In the genomic region with DNA sequence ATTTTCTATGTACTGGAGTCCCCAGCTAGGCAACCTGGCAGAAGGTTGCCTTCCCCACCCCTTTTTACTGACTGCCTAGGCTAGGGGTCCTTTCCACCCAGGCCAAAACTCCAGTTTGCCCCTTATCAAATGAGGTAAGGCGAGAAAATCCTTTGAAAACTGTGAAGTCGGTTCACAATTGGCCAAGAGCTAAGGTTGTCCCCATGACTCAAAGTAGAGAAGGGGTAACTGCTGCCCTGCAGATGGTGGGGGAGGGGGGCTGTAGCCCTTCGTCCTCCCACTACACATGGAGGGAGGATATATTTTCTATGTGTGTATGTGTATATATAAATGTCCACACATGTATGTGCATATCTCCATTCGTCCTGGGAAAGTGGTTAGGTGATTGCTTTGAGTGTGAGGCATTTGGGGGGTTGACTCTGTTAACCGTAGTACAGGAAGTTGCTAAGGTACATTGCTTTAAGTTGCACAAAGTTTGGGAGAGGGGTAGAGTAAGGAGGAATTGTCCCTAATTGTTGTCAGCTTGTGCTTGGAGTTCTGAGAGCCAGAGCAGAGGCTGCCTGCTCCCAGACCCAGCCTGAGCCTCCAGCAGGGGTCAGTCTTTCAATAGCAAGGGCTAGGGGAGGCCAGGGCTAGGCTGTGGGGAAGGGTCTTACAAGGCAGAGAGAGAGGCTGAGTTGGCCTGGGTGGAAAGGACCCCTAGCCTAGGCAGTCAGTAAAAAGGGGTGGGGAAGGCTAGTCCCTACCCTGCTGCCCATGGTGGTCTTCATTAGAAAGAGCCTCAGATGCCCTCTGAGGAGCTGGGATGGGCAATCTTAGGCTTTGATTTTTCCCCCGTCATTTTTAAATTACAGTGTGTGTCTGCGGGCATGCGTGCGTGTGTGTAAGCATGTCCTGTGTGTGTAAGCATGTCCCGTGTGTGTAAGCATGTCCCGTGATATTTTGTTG, we compare ENCODE assay signal across 9 mouse cellular contexts. TPM values are rescaled to one million over a fixed set of nuclear protein-coding genes. Genes with fewer than 3 reads are reported as not detected.
DNase-seq lines count a peak whose midpoint lies in the region; ATAC-seq and TF ChIP-seq lines count a peak whose summit lies in the region.
"Had no signal": no experiment of that assay in that cellular context is flagged by ENCODE, and none has a peak within 500 bp of the region (broad histone marks: within the 10 kb centered on the region; RNA-seq: fewer than 3 reads in every experiment).

No protein-coding gene starts in this region.

- ATAC-seq in kidney, postnatal 0 days (replicated peaks; ENCODE audit: low FRiP score, low read depth): no peak
- peak; percentile 50; the same call in 1 of the 2 replicates for ATAC-seq in embryonic facial prominence, embryonic 12.5 days (ENCODE audit: insufficient number of reproducible peaks, insufficient read depth, low FRiP score, low TSS enrichment)
- ATAC-seq in neural tube, embryonic 14.5 days (ENCODE audit: low read depth): 0 out of 2 replicates have a peak, but pooled peaks have one; percentile 39

- peak; percentile 68; the same call in 1 of the 2 replicates for TF ChIP-seq CTCF in kidney, postnatal 0 days (IDR thresholded peaks at IDR 0.05; ENCODE audit: low read depth)

- H3K4me2 ChIP-seq in kidney, postnatal 0 days (ENCODE audit: low read length): no peak overlapping the region
- H3K4me2 ChIP-seq in embryonic facial prominence, embryonic 12.5 days (replicated peaks): peak overlapping the region; percentile 95; the same call in 1 of the 2 replicates
- H3K4me2 ChIP-seq in neural tube, embryonic 14.5 days (ENCODE audit: low read depth, low read length): peak overlapping the region; percentile 18; the same call in 1 of the 2 replicates

- H3K27ac ChIP-seq in kidney, postnatal 0 days: no peak overlapping the region
- peak overlapping the region; percentile 37; the same call in 1 of the 2 replicates for H3K27ac ChIP-seq in embryonic facial prominence, embryonic 12.5 days
- H3K27ac ChIP-seq in limb, embryonic 10.5 days: 0 out of 2 replicates have a peak overlapping the region, but pooled peaks have one; percentile 20
- no peak overlapping the region for H3K27ac ChIP-seq in neural tube, embryonic 14.5 days (ENCODE audit: low read depth, low read length)
- H3K27ac ChIP-seq: macrophage had no signal

- 77% methylated on average over 11 of the region's 11 CpGs for WGBS in kidney, postnatal 0 days
- WGBS in embryonic facial prominence, embryonic 12.5 days: 75% methylated on average over 11 of the region's 11 CpGs
- WGBS in limb, embryonic 10.5 days: 82% methylated on average over 11 of the region's 11 CpGs
- WGBS in neural tube, embryonic 14.5 days: 86% methylated on average over 11 of the region's 11 CpGs

- no peaks in the 10 kb centered on the region for H3K27me3 ChIP-seq in kidney, postnatal 0 days (ENCODE audit: insufficient read depth, low read length)
- H3K27me3 ChIP-seq in embryonic facial prominence, embryonic 12.5 days: no peaks in the 10 kb centered on the region
- no peaks in the 10 kb centered on the region for H3K27me3 ChIP-seq in limb, embryonic 10.5 days (ENCODE audit: low read depth, poor library complexity, severe bottlenecking)
- no peaks in the 10 kb centered on the region for H3K27me3 ChIP-seq in neural tube, embryonic 14.5 days (ENCODE audit: control insufficient read depth, insufficient read depth, low read length)

- H3K9me3 ChIP-seq in kidney, postnatal 0 days (replicated peaks; ENCODE audit: low read length): no peaks in the 10 kb centered on the region
- H3K9me3 ChIP-seq in embryonic facial prominence, embryonic 12.5 days: no peaks in the 10 kb centered on the region
- no peaks in the 10 kb centered on the region for H3K9me3 ChIP-seq in limb, embryonic 10.5 days (replicated peaks)
- H3K9me3 ChIP-seq in neural tube, embryonic 14.5 days (ENCODE audit: control insufficient read depth, low read length): no peaks in the 10 kb centered on the region

- H3K4me3 ChIP-seq in kidney, postnatal 0 days (replicated peaks; ENCODE audit: low read depth, low read length): no peak overlapping the region
- peak overlapping the region; percentile 5; the same call in 1 of the 2 replicates for H3K4me3 ChIP-seq in embryonic facial prominence, embryonic 12.5 days
- H3K4me3 ChIP-seq in limb, embryonic 10.5 days: peak overlapping the region; percentile 100; the same call in 1 of the 2 replicates
- H3K4me3 ChIP-seq in neural tube, embryonic 14.5 days (ENCODE audit: low read depth, low read length): no peak overlapping the region; the same call in 1 of the 2 replicates

- H3K36me3 ChIP-seq in kidney, postnatal 0 days (ENCODE audit: insufficient read depth, low read length): no peaks in the 10 kb centered on the region
- 0 out of 2 replicates have a peak, but pooled peaks cover 17% of the 10 kb centered on the region for H3K36me3 ChIP-seq in embryonic facial prominence, embryonic 12.5 days
- H3K36me3 ChIP-seq in limb, embryonic 10.5 days: peaks cover 47% of the 10 kb centered on the region
- no peaks in the 10 kb centered on the region; the same call in 1 of the 2 replicates for H3K36me3 ChIP-seq in neural tube, embryonic 14.5 days (ENCODE audit: control insufficient read depth, insufficient read depth, low read length)

- H3K9ac ChIP-seq in kidney, postnatal 0 days (ENCODE audit: low read depth, low read length): no peak overlapping the region
- peak overlapping the region; percentile 27 for H3K9ac ChIP-seq in embryonic facial prominence, embryonic 12.5 days
- no peak overlapping the region for H3K9ac ChIP-seq in neural tube, embryonic 14.5 days (replicated peaks; ENCODE audit: low read depth, low read length)

- H3K4me1 ChIP-seq in kidney, postnatal 0 days (replicated peaks; ENCODE audit: insufficient read depth, low read length): peaks cover 7% of the 10 kb centered on the region; the same call in 1 of the 2 replicates
- H3K4me1 ChIP-seq in embryonic facial prominence, embryonic 12.5 days: peaks cover 43% of the 10 kb centered on the region
- H3K4me1 ChIP-seq in limb, embryonic 10.5 days: peaks cover 38% of the 10 kb centered on the region
- peaks cover 32% of the 10 kb centered on the region for H3K4me1 ChIP-seq in neural tube, embryonic 14.5 days (ENCODE audit: control insufficient read depth, insufficient read depth, low read length)

- peak; percentile 46 for DNase-seq in kidney, postnatal 0 days (ENCODE audit: low spot score)
- DNase-seq in kidney, adult 18-20 months: no peak
- DNase-seq in MN1 (ENCODE audit: low spot score): peak; percentile 65
- peak; percentile 69 for DNase-seq in limb, embryonic 10.5 days (ENCODE audit: low spot score)
- DNase-seq in frontal cortex, postnatal 36 days (ENCODE audit: low spot score in 2 of 2): no peak
- no peak for DNase-seq in spleen, postnatal 4 days (ENCODE audit: low spot score in 2 of 2)

RNA-seq across cellular contexts. Expression of gene Gigyf1, which starts 5.2 kb away (rescaled TPM):
- polyA plus RNA-seq in kidney, postnatal 0 days (2015; fragmentation: Nextera tagmentation; extraction: Ambion mirVana): 9.3 and 10.3 TPM in 2 replicates
- 17.4 and 18.1 TPM in 2 replicates for polyA plus RNA-seq in embryonic facial prominence, embryonic 12.5 days (2016; fragmentation: Nextera tagmentation; extraction: Ambion mirVana)
- polyA plus RNA-seq in limb, embryonic 10.5 days (2016; fragmentation: Nextera tagmentation; extraction: Ambion mirVana): 13.5 and 14.6 TPM in 2 replicates
- 16.3 and 21.2 TPM in 2 replicates for polyA plus RNA-seq in neural tube, embryonic 14.5 days (2014; fragmentation: Nextera tagmentation; extraction: Ambion mirVana)

RNA-seq across cellular contexts. Expression of gene Pop7, which starts 10.8 kb away (rescaled TPM):
- 55.1 and 55.6 TPM in 2 replicates for polyA plus RNA-seq in kidney, postnatal 0 days (2015; fragmentation: Nextera tagmentation; extraction: Ambion mirVana)
- 54.0 and 56.4 TPM in 2 replicates for polyA plus RNA-seq in embryonic facial prominence, embryonic 12.5 days (2016; fragmentation: Nextera tagmentation; extraction: Ambion mirVana)
- polyA plus RNA-seq in limb, embryonic 10.5 days (2016; fragmentation: Nextera tagmentation; extraction: Ambion mirVana): 53.2 and 63.4 TPM in 2 replicates
- 82.9 and 98.3 TPM in 2 replicates for polyA plus RNA-seq in neural tube, embryonic 14.5 days (2014; fragmentation: Nextera tagmentation; extraction: Ambion mirVana)

RNA-seq across cellular contexts. Expression of gene Epo, which starts 19.9 kb away (rescaled TPM):
- polyA plus RNA-seq in kidney, postnatal 0 days (2015; fragmentation: Nextera tagmentation; extraction: Ambion mirVana): 0.20 TPM in 1 of 2 replicates, not detected in the other
- polyA plus RNA-seq in embryonic facial prominence, embryonic 12.5 days (2016; fragmentation: Nextera tagmentation; extraction: Ambion mirVana): 0.34 and 0.47 TPM in 2 replicates
- polyA plus RNA-seq in limb, embryonic 10.5 days (2016; fragmentation: Nextera tagmentation; extraction: Ambion mirVana): 1.5 and 2.4 TPM in 2 replicates
- polyA plus RNA-seq in neural tube, embryonic 14.5 days (2014; fragmentation: Nextera tagmentation; extraction: Ambion mirVana): not detected in 2 replicates
- polyA plus RNA-seq: macrophage had no signal

RNA-seq across cellular contexts. Expression of gene Gnb2, which starts 20.2 kb away (rescaled TPM):
- 463 and 480 TPM in 2 replicates for polyA plus RNA-seq in kidney, postnatal 0 days (2015; fragmentation: Nextera tagmentation; extraction: Ambion mirVana)
- polyA plus RNA-seq in embryonic facial prominence, embryonic 12.5 days (2016; fragmentation: Nextera tagmentation; extraction: Ambion mirVana): 382 and 409 TPM in 2 replicates
- polyA plus RNA-seq in limb, embryonic 10.5 days (2016; fragmentation: Nextera tagmentation; extraction: Ambion mirVana): 257 and 295 TPM in 2 replicates
- polyA plus RNA-seq in neural tube, embryonic 14.5 days (2014; fragmentation: Nextera tagmentation; extraction: Ambion mirVana): 553 and 557 TPM in 2 replicates

RNA-seq across cellular contexts. Expression of gene Zan, which starts 36.3 kb away (rescaled TPM):
- 0.16 and 0.23 TPM in 2 replicates for polyA plus RNA-seq in kidney, postnatal 0 days (2015; fragmentation: Nextera tagmentation; extraction: Ambion mirVana)
- 0.17 and 0.28 TPM in 2 replicates for polyA plus RNA-seq in embryonic facial prominence, embryonic 12.5 days (2016; fragmentation: Nextera tagmentation; extraction: Ambion mirVana)
- polyA plus RNA-seq in limb, embryonic 10.5 days (2016; fragmentation: Nextera tagmentation; extraction: Ambion mirVana): 0.03 and 0.10 TPM in 2 replicates
- 0.08 TPM in 2 replicates for polyA plus RNA-seq in neural tube, embryonic 14.5 days (2014; fragmentation: Nextera tagmentation; extraction: Ambion mirVana)
- polyA plus RNA-seq: macrophage had no signal

Comparison
In these comparisons a context has a peak if more than half of its experiments do, and no peak if none do; other contexts are left out.
1. DNase-seq: peak in kidney, postnatal 0 days (single experiment), MN1 (single experiment) and limb, embryonic 10.5 days (single experiment); none in kidney, adult 18-20 months (single experiment), frontal cortex, postnatal 36 days (0 of 2) and spleen, postnatal 4 days (0 of 2).
2. H3K27ac ChIP-seq: peak in embryonic facial prominence, embryonic 12.5 days (single experiment) and limb, embryonic 10.5 days (single experiment); none in kidney, postnatal 0 days (single experiment) and neural tube, embryonic 14.5 days (single experiment).
3. H3K4me3 ChIP-seq: peak in embryonic facial prominence, embryonic 12.5 days (single experiment) and limb, embryonic 10.5 days (single experiment); none in kidney, postnatal 0 days (single experiment) and neural tube, embryonic 14.5 days (single experiment).